Mouse (Mus musculus) kidney, adult 9 months (tissue): ENCODE results near the gene Bcas1.

Experiments used
- DNase-seq: peaks from one replicate; pipeline ENCODE4 v3.0.0; 2022

Bcas1 gene

DNA sequence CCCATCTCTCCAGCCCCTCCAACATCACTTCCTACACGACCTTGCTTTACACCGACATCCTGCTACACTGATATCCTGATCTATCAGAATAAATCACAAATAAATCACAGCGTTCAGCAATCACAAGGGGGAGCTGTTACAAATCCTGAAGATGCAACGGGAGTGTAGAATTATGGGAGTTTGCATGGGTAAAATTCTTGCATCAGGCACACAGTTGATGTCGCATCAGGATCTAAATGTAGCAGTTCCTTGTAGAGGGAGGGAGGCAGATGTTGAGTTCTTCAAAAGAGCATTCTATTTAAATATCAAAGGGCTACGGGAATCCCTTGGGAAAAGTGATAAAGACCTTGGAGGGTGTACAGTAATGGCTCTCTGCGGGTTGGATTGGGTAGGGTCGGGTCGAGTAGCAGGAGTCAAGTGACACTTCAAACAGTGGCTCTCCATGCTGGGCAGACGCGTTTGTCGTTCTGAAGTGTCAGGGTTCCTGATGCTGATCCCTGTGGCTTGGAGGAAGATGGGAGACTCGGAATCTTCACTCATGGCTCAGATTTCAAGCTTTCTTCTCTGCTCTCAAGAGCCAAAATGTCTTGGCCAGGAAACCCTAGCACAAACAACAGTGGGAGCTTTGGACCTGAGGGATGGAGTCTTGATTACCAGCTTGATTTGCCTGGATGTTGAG, 16.0 kb downstream of the Bcas1 start:
- DNase-seq = no peak

DNA sequence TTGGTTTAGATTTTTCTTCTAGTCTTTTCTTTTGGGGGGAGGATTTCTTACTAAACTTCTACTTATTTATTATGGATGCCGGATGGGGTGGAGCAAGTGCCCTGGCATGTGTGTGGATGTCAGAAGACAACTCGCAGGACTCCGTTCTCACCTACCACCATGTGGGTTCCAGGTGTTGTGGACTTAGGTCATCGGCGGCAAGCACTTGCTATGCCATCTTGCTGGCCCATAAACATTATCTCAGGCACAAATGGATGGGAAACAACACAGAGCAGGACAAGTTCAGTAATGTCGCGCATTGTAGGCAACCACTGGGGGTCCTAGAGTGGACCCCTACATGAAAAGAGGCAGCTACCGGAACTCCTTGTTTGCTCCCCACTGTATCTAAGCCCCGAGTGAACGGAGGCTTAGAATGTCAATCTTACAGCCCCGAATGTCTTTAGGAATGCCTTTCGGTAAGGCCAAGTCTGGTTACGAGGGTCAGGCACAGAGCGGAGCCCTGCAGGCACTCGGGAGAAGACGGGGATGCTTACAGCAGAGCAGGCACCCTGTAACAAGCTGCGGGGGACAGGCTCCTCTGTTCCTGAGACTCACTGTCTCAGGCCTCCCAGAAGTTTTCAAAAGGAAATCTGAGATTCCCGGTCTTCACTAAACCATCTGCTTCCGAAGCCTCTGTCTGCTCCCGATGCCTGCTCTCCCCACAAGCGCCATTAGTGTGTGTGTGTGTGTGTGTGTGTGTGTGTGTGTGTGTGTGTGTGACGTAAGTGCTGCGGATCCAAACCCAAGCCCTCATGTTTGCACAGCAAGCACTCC, 16.8 kb downstream of the Bcas1 start:
- no peak for DNase-seq

DNA sequence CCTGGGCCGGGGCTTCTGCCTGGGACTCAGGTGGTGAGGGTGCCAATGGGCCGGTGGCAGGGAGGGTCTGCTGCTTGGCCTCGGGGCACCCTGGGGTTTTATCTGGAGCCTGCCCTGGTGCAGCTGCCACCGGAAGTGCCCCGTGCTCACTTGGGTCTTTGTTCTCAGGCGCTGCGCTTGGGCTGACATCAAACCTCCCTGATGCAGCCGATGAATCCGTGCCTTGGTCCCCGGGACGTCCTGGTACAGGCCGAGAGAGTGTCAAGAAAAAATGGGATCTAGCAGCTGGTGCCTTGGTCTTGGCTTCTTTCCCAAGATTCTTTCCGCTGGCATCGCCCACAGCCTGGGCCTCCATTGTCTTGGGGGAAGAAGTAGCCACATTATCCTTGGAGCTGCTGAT, 21.2 kb downstream of the Bcas1 start:
- no peak for DNase-seq

GRCm38 (mm10) chr2:170404781-170405573, 22.7 kb downstream of the Bcas1 start:
- DNase-seq = no peak

DNA sequence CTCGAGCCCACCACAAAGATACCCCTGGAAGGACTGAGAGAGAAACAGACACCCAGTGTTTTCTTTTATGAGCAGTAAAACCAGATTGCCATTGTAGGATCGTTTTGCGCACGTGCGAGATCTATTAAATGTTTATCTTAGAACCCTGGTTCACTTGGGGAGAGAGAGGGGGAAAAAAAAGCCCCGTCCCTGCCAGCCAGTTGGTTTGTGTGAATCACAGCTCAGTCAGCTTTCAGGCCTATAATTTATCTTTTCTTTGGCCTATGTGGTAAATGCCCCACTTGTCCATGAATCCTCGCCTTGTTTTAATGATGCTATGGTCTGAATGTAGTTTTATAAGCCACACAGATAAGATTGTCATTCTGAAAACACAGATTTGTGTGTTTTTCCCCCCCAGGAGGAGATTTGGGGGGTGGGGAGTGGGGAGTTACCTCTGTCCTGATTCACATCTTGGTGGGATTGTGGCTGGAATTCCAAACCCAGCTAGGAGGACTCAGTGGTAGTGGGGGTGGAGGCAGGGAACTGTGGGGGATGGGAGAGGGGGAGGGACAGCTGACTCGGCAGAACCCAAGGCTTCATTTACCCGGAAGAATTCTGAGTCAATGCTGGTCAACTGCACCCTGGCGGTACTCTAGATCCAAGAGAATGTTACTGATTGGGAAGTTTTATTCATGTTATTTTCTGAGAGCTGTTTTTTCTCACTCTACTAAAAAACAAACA, 23.8 kb downstream of the Bcas1 start:
- no peak for DNase-seq

DNA sequence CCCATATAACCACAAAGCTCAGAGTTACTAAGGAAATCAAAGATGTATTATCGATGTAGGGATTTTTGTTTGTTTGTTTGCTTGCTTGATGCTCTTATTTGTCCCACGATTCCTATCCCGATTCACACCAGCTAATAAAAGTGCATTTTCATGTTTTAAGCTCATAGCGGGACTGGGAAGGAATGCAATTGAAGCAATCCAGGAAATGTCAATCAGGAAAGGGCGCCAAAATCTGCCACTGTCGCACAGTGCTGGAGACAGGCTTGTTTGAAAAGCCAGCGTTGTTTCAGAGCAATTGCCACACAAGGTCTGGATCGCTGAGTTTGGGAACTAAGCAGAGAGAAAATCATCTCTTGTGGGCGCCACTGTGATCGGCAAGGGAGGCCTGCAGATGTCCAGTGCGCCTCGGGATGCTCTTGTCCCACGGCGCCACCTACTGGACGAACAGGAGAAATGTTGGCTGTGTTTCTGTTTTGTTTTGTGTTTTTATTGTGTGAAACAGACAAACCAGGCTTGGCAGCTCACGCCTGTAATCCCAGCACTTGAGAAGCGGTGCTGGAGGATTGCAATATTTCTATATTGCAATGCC, 26.3 kb downstream of the Bcas1 start:
- DNase-seq = peak; percentile 55

GRCm38 (mm10) chr2:170400666-170401065, 27.0 kb downstream of the Bcas1 start:
- DNase-seq = no peak

- no peak for DNase-seq
Measured at GRCm38 (mm10) chr2:170391994-170392393, 35.7 kb downstream of the Bcas1 start.

- DNase-seq = no peak
Measured at GRCm38 (mm10) chr2:170388320-170388719, 39.3 kb downstream of the Bcas1 start.

DNA sequence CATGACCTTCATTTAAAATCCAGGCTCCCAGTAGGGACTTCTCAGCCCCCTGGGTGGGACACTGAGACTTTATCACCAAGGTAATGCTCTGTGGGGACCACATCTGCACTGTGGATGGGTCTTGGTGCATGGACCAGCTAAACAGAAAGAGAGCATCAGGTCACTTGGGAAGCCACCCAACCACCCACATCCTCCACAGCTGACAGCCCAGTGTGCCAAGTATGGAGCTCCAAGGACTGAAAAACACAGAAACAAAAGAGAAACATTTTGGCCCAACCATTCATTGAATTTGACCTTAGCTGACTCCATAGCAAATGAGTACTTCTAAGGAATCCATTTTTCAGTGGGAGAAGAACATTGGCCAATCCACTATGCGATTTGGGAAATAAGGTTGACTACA, 42.1 kb downstream of the Bcas1 start:
- no peak for DNase-seq

- DNase-seq = no peak
Measured at GRCm38 (mm10) chr2:170384770-170385169, 42.9 kb downstream of the Bcas1 start.

DNA sequence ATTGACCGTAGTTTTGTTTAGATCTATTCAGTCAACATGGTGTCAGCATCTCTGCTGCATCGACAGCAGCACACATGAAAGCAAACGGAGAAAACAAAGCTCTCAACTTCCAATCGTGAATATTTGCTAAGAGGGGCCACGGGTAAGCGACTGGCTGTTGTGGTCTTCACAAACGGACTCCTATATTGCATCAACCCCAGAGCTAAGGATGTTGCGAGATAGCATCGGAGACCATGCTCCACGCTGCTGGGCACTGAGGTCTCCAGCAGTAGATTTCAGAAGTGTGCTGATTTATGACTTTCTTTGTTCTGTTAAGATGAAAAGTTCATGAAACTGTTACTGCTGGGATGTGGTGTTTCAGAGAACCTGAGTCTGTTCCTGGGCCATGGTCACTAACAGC, 54.3 kb downstream of the Bcas1 start:
- DNase-seq = no peak

DNA sequence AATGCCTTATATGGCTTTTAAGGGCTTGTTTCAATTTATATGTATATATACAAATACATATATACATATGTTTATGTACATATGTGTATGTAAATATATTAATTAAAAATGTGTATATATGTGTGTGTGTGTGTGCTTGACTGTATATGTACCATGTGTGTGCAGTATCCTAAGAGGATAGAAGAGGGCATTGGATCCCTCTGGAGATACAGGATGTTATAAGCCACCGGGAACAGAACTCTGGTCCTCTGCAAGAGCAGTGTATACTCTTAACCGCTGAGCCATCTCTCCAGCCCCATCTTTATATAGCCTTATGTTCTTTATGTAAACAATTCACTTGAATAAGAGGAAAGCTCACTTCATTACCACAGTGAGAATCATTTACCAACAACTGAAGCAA, 62.0 kb downstream of the Bcas1 start:
- no peak for DNase-seq

DNA sequence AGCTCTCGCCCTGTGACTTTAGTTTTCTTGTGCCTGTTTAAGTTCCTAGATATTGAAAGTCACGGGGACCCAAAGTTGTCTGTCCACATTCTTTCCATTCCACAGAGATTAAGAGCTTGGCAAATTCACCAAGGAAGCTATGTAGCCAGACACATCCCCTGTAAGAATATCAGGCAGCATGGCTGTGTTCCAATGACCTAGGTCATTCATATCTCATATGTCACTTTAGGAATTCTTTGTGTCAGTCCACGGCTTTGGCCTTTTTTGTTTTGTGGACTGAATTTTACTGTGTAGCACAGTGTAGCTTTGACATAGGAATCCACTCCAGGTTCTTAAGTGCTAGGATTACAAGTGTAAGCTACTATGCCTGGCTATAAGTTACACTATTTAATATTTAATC, 62.4 kb downstream of the Bcas1 start:
- peak; percentile 39 for DNase-seq

DNA sequence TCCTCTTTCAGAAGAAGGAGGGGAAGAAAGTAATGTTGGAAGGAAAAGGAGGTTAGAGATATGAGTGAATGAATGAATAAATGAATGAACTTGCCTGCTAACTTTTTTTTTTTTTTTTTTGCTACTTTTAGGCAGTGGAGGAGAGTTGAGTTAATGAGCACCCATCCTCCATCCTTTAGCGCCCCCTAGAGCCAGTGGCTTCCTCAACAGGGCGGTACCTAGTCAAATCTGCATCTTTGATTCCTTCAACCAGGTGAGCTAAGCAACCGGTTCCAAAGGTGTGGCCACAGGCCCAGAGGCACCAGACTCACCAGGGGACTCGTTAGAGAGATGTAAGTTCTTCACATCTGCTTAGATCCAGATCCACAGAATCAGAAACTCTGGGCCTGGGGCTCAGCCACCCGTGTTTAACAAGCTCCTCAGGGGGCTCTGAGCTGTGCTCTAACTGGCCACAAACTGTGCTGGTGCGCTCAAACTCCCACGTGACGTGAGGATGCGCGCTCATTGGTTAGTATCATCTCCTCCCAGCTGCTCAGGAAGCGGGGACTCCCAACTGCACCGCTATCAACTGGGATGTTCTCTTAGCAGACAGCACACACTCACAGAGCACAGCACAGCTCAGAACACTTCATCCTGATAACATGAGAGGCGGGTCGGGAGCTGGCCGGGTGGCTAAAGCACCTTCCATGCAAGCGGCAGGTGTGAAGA, 70.8 kb downstream of the Bcas1 start:
- peak; percentile 29 for DNase-seq

- peak; percentile 83 for DNase-seq
Measured at GRCm38 (mm10) chr2:170354963-170355367, 72.7 kb downstream of the Bcas1 start.

GRCm38 (mm10) chr2:170352273-170352672, 75.4 kb downstream of the Bcas1 start:
- DNase-seq = no peak

DNA sequence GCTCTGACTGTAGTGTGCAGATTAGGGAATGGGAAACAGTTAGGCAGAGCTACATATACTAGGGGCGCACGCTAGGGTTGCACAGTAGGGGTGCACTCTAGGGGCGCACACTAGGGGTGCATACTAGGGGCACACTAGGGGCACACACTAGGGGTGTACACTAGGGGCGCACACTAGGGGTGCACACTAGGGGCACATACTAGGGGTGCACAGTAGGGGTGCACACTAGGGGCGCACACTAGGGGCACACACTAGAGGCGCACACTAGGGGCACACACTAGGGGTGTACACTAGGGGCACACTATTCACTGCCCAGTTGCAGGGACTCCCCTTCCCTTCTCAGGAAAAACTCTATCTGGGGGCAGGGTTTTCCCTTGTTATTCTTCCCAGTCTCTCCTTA, 75.8 kb downstream of the Bcas1 start:
- no peak for DNase-seq

DNA sequence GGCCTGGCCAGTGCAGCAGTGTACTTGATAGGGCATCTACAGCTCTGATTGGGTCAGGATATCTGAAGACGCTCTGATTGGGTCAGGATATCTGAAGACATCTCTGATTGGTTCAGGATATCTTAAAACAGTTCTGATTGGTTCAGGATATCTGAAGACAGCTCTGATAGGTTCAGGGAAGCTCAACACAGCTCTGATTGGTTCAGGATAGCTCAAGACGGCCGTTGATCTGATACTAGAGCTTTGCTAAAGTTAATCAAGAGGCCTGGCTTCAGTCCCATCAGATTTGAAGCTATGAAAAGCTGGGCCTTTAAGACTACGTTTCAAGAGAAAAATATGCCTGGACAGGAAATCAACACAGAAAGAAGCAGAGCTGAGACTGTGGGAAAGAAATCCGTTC, 77.9 kb downstream of the Bcas1 start:
- peak; percentile 22 for DNase-seq

DNA sequence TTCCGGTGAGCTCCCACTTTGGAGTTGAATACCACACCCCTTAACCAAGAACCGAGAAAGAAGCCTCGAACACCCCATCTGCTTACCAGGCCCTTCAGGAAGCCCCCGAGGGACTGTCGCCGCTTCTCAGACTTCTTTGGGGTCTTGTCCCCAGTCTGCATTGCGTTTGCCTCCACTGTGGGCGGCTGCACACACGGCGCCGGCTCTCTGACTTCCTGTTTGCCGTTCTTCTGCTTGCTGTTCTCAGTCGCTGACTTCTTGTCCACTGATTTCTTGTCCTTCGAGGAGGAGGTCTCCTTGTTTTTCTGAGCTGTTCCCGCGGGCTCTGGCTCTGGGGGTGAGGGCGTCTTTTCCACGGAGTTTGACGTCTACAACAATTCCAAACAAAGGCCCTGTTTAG, 78.5 kb downstream of the Bcas1 start:
- no peak for DNase-seq

- peak; percentile 50 for DNase-seq
Measured at GRCm38 (mm10) chr2:170347131-170347765, 80.4 kb downstream of the Bcas1 start.
